Mouse (Mus musculus) kidney, postnatal 0 days (tissue): ENCODE measurements around the gene Cnga2. TPM values are rescaled to one million over a fixed set of nuclear protein-coding genes. Genes with fewer than 3 reads are reported as not detected.

Experiments used
- ATAC-seq: fragments of 200-750 bp; cut with Nextera tagmentation; replicated peaks from 2 replicates; pipeline ENCODE4 v1.8.0; 2017; ENCODE audit warnings: low read depth, moderate number of reproducible peaks, moderate TSS enrichment, moderate library complexity; ENCODE audit not compliant: low FRiP score
- DNase-seq: peaks from one replicate; pipeline ENCODE4 v3.0.0-alpha.2; 2016; ENCODE audit warnings: low spot score
- H3K27ac ChIP-seq: fragments of 300-500 bp; sonication (generic); 2 replicates; pipeline ENCODE4 v1.5.1; 2014; ENCODE audit warnings: mild to moderate bottlenecking
- H3K27me3 ChIP-seq: fragments of 300-500 bp; sonication (generic); 2 replicates; pipeline ENCODE4 v1.6.1; 2014; ENCODE audit warnings: low read length, mixed read lengths; ENCODE audit not compliant: insufficient read depth
- H3K36me3 ChIP-seq: fragments of 300-500 bp; sonication (generic); 2 replicates; pipeline ENCODE4 v1.6.1; 2014; ENCODE audit warnings: low read length, mixed read lengths; ENCODE audit not compliant: insufficient read depth
- H3K4me1 ChIP-seq: fragments of 300-500 bp; sonication (generic); replicated peaks from 2 replicates; pipeline ENCODE4 v1.6.1; 2014; ENCODE audit warnings: antibody characterized with exemption, low read length, mixed read lengths; ENCODE audit not compliant: insufficient read depth
- H3K4me2 ChIP-seq: fragments of 300-500 bp; sonication (generic); 2 replicates; pipeline ENCODE4 v1.6.1; 2014; ENCODE audit warnings: mild to moderate bottlenecking, low read length, moderate library complexity, mixed read lengths
- H3K4me3 ChIP-seq: fragments of 300-500 bp; sonication (generic); replicated peaks from 2 replicates; pipeline ENCODE4 v1.5.1; 2014; ENCODE audit warnings: low read depth, low read length
- H3K9ac ChIP-seq: fragments of 300-500 bp; sonication (generic); 2 replicates; pipeline ENCODE4 v1.6.1; 2014; ENCODE audit warnings: low read depth, low read length
- H3K9me3 ChIP-seq: fragments of 300-500 bp; sonication (generic); replicated peaks from 2 replicates; pipeline ENCODE4 v1.6.1; 2016; ENCODE audit warnings: low read length, inconsistent platforms, mixed read lengths
- CTCF ChIP-seq: IDR thresholded peaks from 2 replicates; pipeline ENCODE4 v1.5.1; 2016; ENCODE audit warnings: antibody characterized with exemption, low read depth, mild to moderate bottlenecking, moderate library complexity
- WGBS: fragments of 180-500 bp; shearing (Covaris S2); extraction: QIAGEN DNeasy Blood & Tissue Kit; methylation state at CpG from one replicate; pipeline ENCODE4 v1.1.7; 2014; 5-methylcytosine and 5-hydroxymethylcytosine counted together
- polyA plus RNA-seq: library from polyadenylated mRNA; unstranded; fragments of >200 nt; fragmentation: Nextera tagmentation; extraction: Ambion mirVana; gene quantifications from 2 replicates; pipeline ENCODE4 v1.2.1, GENCODE M21; 2015

Gene Cnga2
- 0.06 TPM in 1 of 2 replicates, not detected in the other for polyA plus RNA-seq

DNA sequence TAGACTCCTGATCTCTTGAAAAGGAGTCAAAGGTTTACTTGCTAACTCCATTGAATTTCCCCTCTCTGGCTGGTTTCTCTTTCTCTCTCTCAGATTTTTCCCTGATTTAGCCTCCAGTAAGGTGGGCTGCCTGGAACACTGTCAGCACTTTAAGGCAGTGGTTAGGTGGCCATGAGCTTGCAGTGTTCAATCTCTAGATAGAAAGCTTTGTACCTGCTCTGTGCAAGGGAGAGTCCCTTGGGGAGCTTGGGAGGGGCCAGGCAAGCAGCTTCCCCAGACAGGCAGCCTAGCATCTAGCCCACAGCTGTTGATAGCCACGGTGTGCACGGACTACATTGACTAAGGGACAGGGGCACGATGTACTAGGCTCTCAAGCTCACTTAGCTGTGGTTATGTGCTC is at the start of gene Cnga2:
Gene Cnga2, plus strand, starts transcription at position 301 of the 400 bp plus-strand sequence.
- DNase-seq = no peak
- Histone ChIP-seq H3K9me3 (no peaks in the 10 kb centered on the region), H3K9ac (no peak within 1 kb of the TSS), H3K27me3 (no peaks in the 10 kb centered on the region), H3K4me2 (no peak within 1 kb of the TSS), H3K4me3 (no peak within 1 kb of the TSS), H3K36me3 (no peaks in the 10 kb centered on the region), H3K4me1 (no peaks in the 10 kb centered on the region), H3K27ac (no peak within 1 kb of the TSS)
- TF ChIP-seq CTCF = no peak
- no peak for ATAC-seq
- WGBS = 86% methylated on average over 3 of the region's 3 CpGs

DNA sequence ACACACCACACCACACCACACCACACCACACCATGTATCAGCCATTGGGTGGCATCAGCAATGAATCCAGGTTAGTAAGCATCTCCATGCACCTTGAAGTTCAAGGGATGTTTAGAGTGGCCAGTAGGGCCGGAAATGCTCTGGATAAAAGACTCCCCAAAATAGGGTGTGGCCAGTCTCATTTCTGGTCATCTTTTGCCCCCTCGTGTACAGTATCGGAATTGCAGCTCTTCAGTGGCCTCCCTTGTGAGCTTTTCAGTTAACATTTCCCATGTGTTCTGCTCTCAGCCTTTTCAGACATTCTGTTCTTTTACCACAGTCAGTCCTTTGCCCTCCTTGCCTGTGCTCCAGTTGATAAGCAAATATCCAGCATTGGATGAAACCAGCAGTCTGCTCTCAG is 45.0 kb upstream of the Cnga2 start:
- H3K27me3 ChIP-seq = no peaks in the 10 kb centered on the region
- 22% methylated on average over 3 of the region's 3 CpGs for WGBS
- DNase-seq (peak; percentile 55), ATAC-seq (no peak)
- peak; percentile 74 for TF ChIP-seq CTCF
- no peaks in the 10 kb centered on the region for H3K9me3 ChIP-seq
- H3K4me3 ChIP-seq = no peak overlapping the region
- no peak overlapping the region for H3K27ac ChIP-seq
- H3K4me2 ChIP-seq = no peak overlapping the region
- no peaks in the 10 kb centered on the region for H3K36me3 ChIP-seq
- H3K4me1 ChIP-seq = no peaks in the 10 kb centered on the region
- no peak overlapping the region for H3K9ac ChIP-seq

DNA sequence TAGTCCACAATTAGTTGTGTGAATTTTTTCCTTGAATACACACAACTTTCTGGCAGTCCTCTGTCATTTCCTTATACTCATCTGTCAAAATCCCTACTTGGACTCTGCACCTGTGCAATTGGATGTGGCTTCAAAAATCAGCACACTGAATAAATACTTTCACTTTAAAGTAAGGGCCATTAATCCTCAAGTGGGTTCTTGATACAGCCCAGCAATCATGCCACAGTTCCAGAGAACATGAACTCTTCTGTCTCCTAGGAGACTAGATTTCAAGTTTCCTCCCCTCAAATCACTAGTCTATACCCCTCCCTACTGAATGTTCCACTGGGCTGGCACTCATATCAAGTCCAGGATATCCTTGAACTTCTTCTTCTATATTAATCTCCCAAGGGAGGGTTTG is 33.3 kb upstream of the Cnga2 start:
- no peak overlapping the region for H3K27ac ChIP-seq
- no peaks in the 10 kb centered on the region for H3K36me3 ChIP-seq
- H3K9me3 ChIP-seq = no peaks in the 10 kb centered on the region
- no peak overlapping the region for H3K9ac ChIP-seq
- H3K4me1 ChIP-seq = no peaks in the 10 kb centered on the region
- TF ChIP-seq CTCF = no peak
- H3K4me3 ChIP-seq = no peak overlapping the region
- no peak overlapping the region for H3K4me2 ChIP-seq
- H3K27me3 ChIP-seq = no peaks in the 10 kb centered on the region
- no peak for ATAC-seq
- DNase-seq = no peak

DNA sequence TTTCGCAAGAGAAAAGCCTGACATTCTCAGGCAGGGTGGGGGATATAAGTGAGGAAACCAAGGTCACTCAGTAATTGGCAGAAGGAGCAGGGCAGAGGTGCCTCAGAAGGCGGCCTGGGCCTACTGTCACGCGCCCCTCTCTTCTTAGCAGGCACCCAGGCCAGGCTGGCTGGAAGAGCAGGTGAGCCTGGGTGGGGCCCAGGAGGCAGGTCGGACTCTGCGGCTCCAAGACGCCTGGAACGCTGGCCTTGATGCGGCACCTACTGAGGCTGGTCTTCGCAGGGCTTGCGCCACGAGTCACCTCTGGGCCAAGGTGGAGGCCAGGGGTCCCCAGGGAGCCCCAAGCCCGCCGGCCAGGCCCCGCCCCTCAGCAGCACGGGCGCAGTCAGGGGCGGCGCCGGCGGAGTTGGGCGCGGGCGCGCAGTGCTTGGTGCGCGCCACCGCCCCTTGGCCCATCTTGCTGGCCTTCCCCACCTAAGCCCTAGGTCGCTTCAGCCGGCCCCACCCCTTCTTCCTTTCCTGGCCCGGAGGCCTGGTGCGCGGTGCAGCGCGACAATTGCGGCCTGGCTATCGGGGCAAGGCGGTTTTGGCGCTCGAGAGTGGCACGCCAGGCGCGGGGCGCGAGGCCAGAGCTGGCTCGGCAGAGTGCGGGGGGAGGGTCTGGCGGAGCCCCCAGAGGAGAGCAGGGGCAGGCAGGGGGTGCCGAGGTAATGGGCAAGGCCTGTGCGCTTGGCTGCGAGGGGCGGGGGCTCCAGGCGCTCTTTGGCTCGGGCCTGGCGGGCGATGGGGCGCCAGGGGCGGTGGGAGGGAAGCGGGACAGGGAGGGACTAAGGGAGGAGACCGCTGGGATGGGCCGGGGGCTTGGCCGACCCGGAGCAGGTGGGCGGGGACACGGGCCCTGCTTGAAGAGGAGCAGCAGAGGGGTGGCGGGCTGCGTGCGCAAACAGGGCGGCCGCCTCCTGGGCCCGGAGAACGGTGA is 29.3 kb upstream of the Cnga2 start, which contains the start of gene Prrg3:
Gene Prrg3, plus strand, starts transcription at position 552 of the 979 bp plus-strand sequence.
- no peaks in the 10 kb centered on the region for H3K4me1 ChIP-seq
- 29% methylated on average over 59 of the region's 72 CpGs for WGBS
- TF ChIP-seq CTCF = no peak
- peak within 1 kb of the TSS; percentile 55 for H3K9ac ChIP-seq
- ATAC-seq (peak; percentile 93), DNase-seq (peak; percentile 71)
- peak within 1 kb of the TSS; percentile 36; the same call in 1 of the 2 replicates for H3K27ac ChIP-seq
- no peaks in the 10 kb centered on the region for H3K36me3 ChIP-seq
- H3K4me3 ChIP-seq = peak within 1 kb of the TSS; percentile 43
- peak within 1 kb of the TSS; percentile 70 for H3K4me2 ChIP-seq
- H3K9me3 ChIP-seq = no peaks in the 10 kb centered on the region
- H3K27me3 ChIP-seq = no peaks in the 10 kb centered on the region

DNA sequence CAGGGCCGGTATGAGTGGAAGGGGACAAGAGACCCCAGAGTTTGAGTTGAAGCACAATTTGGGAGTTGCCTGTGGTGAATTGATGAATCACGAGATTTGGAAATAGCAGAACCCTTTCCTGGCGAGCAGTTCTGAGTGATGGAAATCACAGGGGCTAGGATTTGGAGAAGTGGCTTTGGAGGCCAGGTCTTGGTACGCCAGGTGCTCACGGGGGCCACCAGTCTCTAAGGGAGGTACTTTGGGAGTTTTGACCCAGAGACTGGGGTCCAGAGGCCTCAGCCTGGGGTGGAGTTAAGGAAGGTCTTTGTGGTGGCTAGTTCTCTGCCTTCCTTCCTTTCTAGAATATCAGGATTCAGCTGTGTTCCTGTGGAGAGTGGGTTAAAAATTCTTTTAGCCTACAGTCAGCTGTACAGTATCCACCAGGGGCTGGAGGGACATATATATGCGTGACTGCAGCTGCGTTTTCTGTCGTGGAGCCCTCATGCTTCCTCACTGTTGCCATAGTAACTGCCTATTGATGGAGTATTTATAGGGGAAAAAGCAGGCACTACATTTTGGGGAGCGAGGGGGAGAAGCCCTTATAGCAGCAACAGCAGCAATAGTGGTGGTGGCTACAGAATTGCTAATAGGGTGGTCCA is 28.3 kb upstream of the Cnga2 start:
- peak overlapping the region; percentile 43 for H3K4me3 ChIP-seq
- H3K36me3 ChIP-seq = no peaks in the 10 kb centered on the region
- H3K9ac ChIP-seq = peak overlapping the region; percentile 55
- WGBS = 41% methylated on average over 9 of the region's 9 CpGs
- H3K4me2 ChIP-seq = peak overlapping the region; percentile 70
- no peak for TF ChIP-seq CTCF
- no peak for DNase-seq
- H3K27me3 ChIP-seq = no peaks in the 10 kb centered on the region
- no peaks in the 10 kb centered on the region for H3K9me3 ChIP-seq
- no peak overlapping the region for H3K27ac ChIP-seq
- no peaks in the 10 kb centered on the region for H3K4me1 ChIP-seq
- no peak for ATAC-seq

DNA sequence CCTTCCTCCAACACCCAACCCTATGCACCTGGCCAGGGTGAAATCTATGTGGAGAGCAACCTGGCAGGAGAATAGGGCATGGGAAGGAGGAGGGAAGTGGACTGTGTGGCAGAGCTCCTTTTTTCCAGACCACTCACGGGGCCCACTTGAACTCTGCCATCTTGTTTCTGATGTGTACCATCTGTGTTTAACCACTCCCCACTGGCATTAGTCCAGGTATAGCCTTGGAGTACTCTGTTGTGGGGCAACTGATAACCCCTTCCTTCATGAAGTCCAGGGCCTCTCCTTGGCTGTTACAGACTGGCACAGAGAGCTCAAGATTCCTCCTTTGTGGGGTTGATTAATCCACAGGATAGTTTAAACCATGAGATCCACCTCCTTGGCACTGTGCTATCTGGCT is 23.4 kb upstream of the Cnga2 start:
- ATAC-seq = no peak

More for the DNA sequence above, 23.4 kb upstream of the Cnga2 start:
- Histone ChIP-seq H3K9me3 (no peaks in the 10 kb centered on the region), H3K27ac (no peak overlapping the region), H3K27me3 (no peaks in the 10 kb centered on the region), H3K4me1 (no peaks in the 10 kb centered on the region), H3K4me2 (no peak overlapping the region), H3K9ac (no peak overlapping the region), H3K4me3 (no peak overlapping the region), H3K36me3 (no peaks in the 10 kb centered on the region)
- no peak for DNase-seq
- WGBS = 87% methylated on average over 1 of the region's 1 CpGs
- no peak for TF ChIP-seq CTCF
